Mouse (Mus musculus): ENCODE measurements around the gene Zfp592. TPM values are rescaled to one million over a fixed set of nuclear protein-coding genes. Genes with fewer than 3 reads are reported as not detected.

Gene Zfp592
- polyA plus RNA-seq, 1 experiment from 2014 or later: 15.1 TPM

GRCm38 (mm10) chr7:81048513-81048912 is 55.0 kb downstream of the Zfp592 start:
- Histone ChIP-seq H3K4me3 (no peak overlapping the region), H3K27me3 (ENCODE audit: insufficient read depth, poor library complexity, severe bottlenecking) (no peaks in the 10 kb centered on the region), H3K27ac (no peak overlapping the region), H3K36me3 (peaks cover 10% of the 10 kb centered on the region), H3K9me3 (no peaks in the 10 kb centered on the region), H3K4me1 (0 out of 2 replicates have a peak, but pooled peaks cover 5% of the 10 kb centered on the region)
- DNase-seq (ENCODE audit: low spot score): no peak
- 81% methylated on average over 2 of the region's 2 CpGs for WGBS

GRCm38 (mm10) chr7:81049966-81050365 is 56.5 kb downstream of the Zfp592 start:
- no peaks in the 10 kb centered on the region for H3K27me3 ChIP-seq (ENCODE audit: insufficient read depth, poor library complexity, severe bottlenecking)
- H3K4me3 ChIP-seq: no peak overlapping the region
- 76% methylated on average over 5 of the region's 5 CpGs for WGBS
- H3K27ac ChIP-seq: no peak overlapping the region
- no peaks in the 10 kb centered on the region for H3K9me3 ChIP-seq
- H3K4me1 ChIP-seq: 0 out of 2 replicates have a peak, but pooled peaks cover 5% of the 10 kb centered on the region
- peaks cover 3% of the 10 kb centered on the region; the same call in 1 of the 2 replicates for H3K36me3 ChIP-seq
- no peak for DNase-seq (ENCODE audit: low spot score)

GRCm38 (mm10) chr7:81055709-81056370 is 62.4 kb downstream of the Zfp592 start:
- WGBS: 79% methylated on average over 11 of the region's 11 CpGs
- Histone ChIP-seq H3K4me1 (peaks cover 51% of the 10 kb centered on the region), H3K4me3 (no peak overlapping the region), H3K27ac (peak overlapping the region; percentile 96), H3K9me3 (no peaks in the 10 kb centered on the region), H3K27me3 (ENCODE audit: insufficient read depth, poor library complexity, severe bottlenecking) (no peaks in the 10 kb centered on the region), H3K36me3 (peaks cover 3% of the 10 kb centered on the region)
- no peak for DNase-seq (ENCODE audit: low spot score)

- 4% methylated on average over 27 of the region's 27 CpGs for WGBS
- H3K4me3 ChIP-seq: peak within 1 kb of the TSS; percentile 60
- DNase-seq (ENCODE audit: low spot score): peak; percentile 90
Measured at GRCm38 (mm10) chr7:81057471-81057870, 64.0 kb downstream of the Zfp592 start, which contains the start of gene Alpk3. Gene Alpk3 (plus strand): TSS chr7:81057600.

GRCm38 (mm10) chr7:81057901-81058711 is 64.6 kb downstream of the Zfp592 start:
- DNase-seq (ENCODE audit: low spot score): peak; percentile 92
- Histone ChIP-seq H3K27me3 (ENCODE audit: insufficient read depth, poor library complexity, severe bottlenecking) (no peaks in the 10 kb centered on the region), H3K27ac (peak overlapping the region; percentile 96), H3K4me1 (peaks cover 64% of the 10 kb centered on the region), H3K9me3 (no peaks in the 10 kb centered on the region), H3K36me3 (peaks cover 10% of the 10 kb centered on the region), H3K4me3 (peak overlapping the region; percentile 60)
- WGBS: 13% methylated on average over 6 of the region's 6 CpGs

More at GRCm38 (mm10) chr7:81057471-81057870, 64.0 kb downstream of the Zfp592 start, which contains the start of gene Alpk3:
- no peaks in the 10 kb centered on the region for H3K27me3 ChIP-seq (ENCODE audit: insufficient read depth, poor library complexity, severe bottlenecking)
- peaks cover 57% of the 10 kb centered on the region for H3K4me1 ChIP-seq
- peak within 1 kb of the TSS; percentile 96 for H3K27ac ChIP-seq
- H3K36me3 ChIP-seq: peaks cover 7% of the 10 kb centered on the region
- H3K9me3 ChIP-seq: no peaks in the 10 kb centered on the region

GRCm38 (mm10) chr7:81058712-81059154 is 65.3 kb downstream of the Zfp592 start:
- Histone ChIP-seq H3K27ac (peak overlapping the region; percentile 96), H3K9me3 (no peaks in the 10 kb centered on the region), H3K4me1 (peaks cover 70% of the 10 kb centered on the region), H3K4me3 (peak overlapping the region; percentile 60), H3K27me3 (ENCODE audit: insufficient read depth, poor library complexity, severe bottlenecking) (no peaks in the 10 kb centered on the region), H3K36me3 (peaks cover 16% of the 10 kb centered on the region)
- DNase-seq (ENCODE audit: low spot score): no peak
- WGBS: 10% methylated on average over 9 of the region's 9 CpGs

- Histone ChIP-seq H3K36me3 (peaks cover 22% of the 10 kb centered on the region), H3K9me3 (no peaks in the 10 kb centered on the region), H3K4me1 (peaks cover 70% of the 10 kb centered on the region), H3K4me3 (peak overlapping the region; percentile 60), H3K27ac (peak overlapping the region; percentile 96), H3K27me3 (ENCODE audit: insufficient read depth, poor library complexity, severe bottlenecking) (no peaks in the 10 kb centered on the region)
- DNase-seq (ENCODE audit: low spot score): no peak
- WGBS: 28% methylated on average over 5 of the region's 5 CpGs
Measured at GRCm38 (mm10) chr7:81059388-81059787, 65.9 kb downstream of the Zfp592 start.

- no peak overlapping the region for H3K4me3 ChIP-seq
- peaks cover 67% of the 10 kb centered on the region for H3K4me1 ChIP-seq
- WGBS: 86% methylated on average over 2 of the region's 2 CpGs
- no peak for DNase-seq (ENCODE audit: low spot score)
- H3K9me3 ChIP-seq: no peaks in the 10 kb centered on the region
- H3K27ac ChIP-seq: peak overlapping the region; percentile 96; the same call in 1 of the 2 replicates
- peaks cover 35% of the 10 kb centered on the region for H3K36me3 ChIP-seq
- H3K27me3 ChIP-seq (ENCODE audit: insufficient read depth, poor library complexity, severe bottlenecking): no peaks in the 10 kb centered on the region
Measured at GRCm38 (mm10) chr7:81060908-81061307, 67.4 kb downstream of the Zfp592 start.

GRCm38 (mm10) chr7:81061936-81062335 is 68.5 kb downstream of the Zfp592 start:
- no peak overlapping the region for H3K4me3 ChIP-seq
- H3K9me3 ChIP-seq: no peaks in the 10 kb centered on the region
- peaks cover 64% of the 10 kb centered on the region for H3K4me1 ChIP-seq
- H3K36me3 ChIP-seq: peaks cover 41% of the 10 kb centered on the region
- H3K27ac ChIP-seq: no peak overlapping the region
- H3K27me3 ChIP-seq (ENCODE audit: insufficient read depth, poor library complexity, severe bottlenecking): no peaks in the 10 kb centered on the region
- DNase-seq (ENCODE audit: low spot score): no peak
- 85% methylated on average over 11 of the region's 11 CpGs for WGBS

GRCm38 (mm10) chr7:81063332-81063731 is 69.9 kb downstream of the Zfp592 start:
- peak overlapping the region; percentile 17; the same call in 1 of the 2 replicates for H3K27ac ChIP-seq
- WGBS: 71% methylated on average over 9 of the region's 9 CpGs
- H3K4me3 ChIP-seq: no peak overlapping the region
- no peak for DNase-seq (ENCODE audit: low spot score)
- H3K27me3 ChIP-seq (ENCODE audit: insufficient read depth, poor library complexity, severe bottlenecking): no peaks in the 10 kb centered on the region
- H3K36me3 ChIP-seq: peaks cover 54% of the 10 kb centered on the region
- peaks cover 52% of the 10 kb centered on the region for H3K4me1 ChIP-seq
- H3K9me3 ChIP-seq: no peaks in the 10 kb centered on the region

GRCm38 (mm10) chr7:81066714-81067113 is 73.2 kb downstream of the Zfp592 start:
- 37% methylated on average over 6 of the region's 6 CpGs for WGBS
- no peaks in the 10 kb centered on the region for H3K9me3 ChIP-seq
- H3K27ac ChIP-seq: peak overlapping the region; percentile 13
- H3K4me3 ChIP-seq: no peak overlapping the region
- H3K4me1 ChIP-seq: peaks cover 31% of the 10 kb centered on the region
- H3K27me3 ChIP-seq (ENCODE audit: insufficient read depth, poor library complexity, severe bottlenecking): no peaks in the 10 kb centered on the region
- DNase-seq (ENCODE audit: low spot score): no peak
- H3K36me3 ChIP-seq: peaks cover 71% of the 10 kb centered on the region

GRCm38 (mm10) chr7:81072463-81072862 is 79.0 kb downstream of the Zfp592 start:
- Histone ChIP-seq H3K4me3 (no peak overlapping the region), H3K9me3 (no peaks in the 10 kb centered on the region), H3K27me3 (ENCODE audit: insufficient read depth, poor library complexity, severe bottlenecking) (no peaks in the 10 kb centered on the region), H3K36me3 (peaks cover 82% of the 10 kb centered on the region), H3K4me1 (peaks cover 52% of the 10 kb centered on the region), H3K27ac (peak overlapping the region; percentile 69)
- 46% methylated on average over 5 of the region's 5 CpGs for WGBS
- no peak for DNase-seq (ENCODE audit: low spot score)

- H3K9me3 ChIP-seq: no peaks in the 10 kb centered on the region
- peaks cover 82% of the 10 kb centered on the region for H3K36me3 ChIP-seq
- no peak overlapping the region for H3K4me3 ChIP-seq
- H3K27me3 ChIP-seq (ENCODE audit: insufficient read depth, poor library complexity, severe bottlenecking): no peaks in the 10 kb centered on the region
- peak overlapping the region; percentile 69; the same call in 1 of the 2 replicates for H3K27ac ChIP-seq
- WGBS: 83% methylated on average over 5 of the region's 5 CpGs
- DNase-seq (ENCODE audit: low spot score): no peak
- peaks cover 60% of the 10 kb centered on the region for H3K4me1 ChIP-seq
Measured at GRCm38 (mm10) chr7:81073273-81073672, 79.8 kb downstream of the Zfp592 start.

Data from heart, embryonic 10.5 days (tissue).